Mouse (Mus musculus) CD4-positive, CD25-positive, alpha-beta regulatory T cell, adult 2 months (primary cell): Measurements from ENCODE around the gene Ccr8.
A peak's percentile ranks its signal among the peaks of the same experiment; 100 is the strongest.

ENCODE experiments used
- DNase-seq: peaks from one replicate; pipeline ENCODE4 v3.0.0-alpha.2; 2012; ENCODE audit warnings: low read depth, low spot score

The Ccr8 gene

DNA sequence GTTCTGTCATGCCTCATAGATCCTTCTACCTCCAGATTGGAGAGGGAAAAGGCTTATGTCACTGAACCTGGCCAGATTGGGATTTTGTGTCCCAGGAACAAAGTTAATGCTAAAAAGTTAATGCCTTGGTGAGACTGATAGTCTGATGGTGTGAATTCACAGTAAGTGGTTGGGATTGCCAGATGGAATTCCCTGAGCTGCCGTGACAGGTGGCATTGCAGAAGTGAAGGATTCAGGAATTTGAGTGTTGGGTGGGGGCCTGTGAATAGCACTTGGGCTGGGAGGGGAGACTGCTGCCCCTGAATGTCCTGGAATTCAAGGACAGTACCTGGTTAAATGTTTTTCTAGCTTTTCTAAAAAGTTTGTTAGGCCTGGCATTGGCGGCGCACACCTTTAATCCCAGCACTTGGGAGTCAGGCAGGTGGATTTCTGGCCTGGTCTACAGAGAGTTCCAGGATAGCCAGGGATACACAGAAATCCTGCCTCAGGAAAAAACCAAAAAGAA lies 39.9 kb downstream of the Ccr8 start:
- no peak for DNase-seq

DNA sequence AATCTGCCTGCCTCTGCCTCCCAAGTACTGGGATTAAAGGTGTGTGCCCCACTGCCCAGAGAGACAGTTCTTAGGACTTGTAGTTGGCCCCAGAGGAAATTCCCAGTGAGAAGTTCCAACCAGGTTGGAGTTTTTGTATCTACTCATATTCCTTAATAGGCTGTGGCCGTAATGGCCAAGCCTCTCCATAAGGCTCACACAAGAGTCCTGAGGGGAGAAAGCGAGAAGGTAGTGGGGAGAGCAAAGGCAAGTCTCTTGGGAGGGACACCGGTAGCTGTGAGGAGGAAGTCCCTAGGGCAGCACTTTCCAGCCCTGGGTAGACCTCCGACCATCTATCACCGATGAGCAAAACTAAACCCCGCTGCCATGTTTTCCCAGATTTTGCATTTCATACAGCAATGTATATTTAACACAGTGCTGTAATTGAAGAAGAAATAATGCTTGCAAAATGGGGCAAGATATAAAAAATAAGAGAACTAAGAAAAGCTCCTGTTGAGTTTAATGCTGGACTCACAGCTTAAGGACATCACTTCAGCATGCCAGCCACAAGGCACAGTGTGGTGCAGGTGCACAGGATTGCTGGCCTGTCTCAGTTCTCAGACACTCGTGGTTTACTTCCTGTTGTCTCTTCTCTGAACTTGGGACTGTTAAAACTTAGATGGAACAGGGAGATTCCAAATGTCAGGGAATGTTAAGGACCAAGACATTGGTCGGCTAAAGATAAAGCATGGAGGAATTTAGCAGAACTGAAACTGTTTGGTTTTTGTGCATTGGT lies 41.3 kb downstream of the Ccr8 start:
- no peak for DNase-seq

DNA sequence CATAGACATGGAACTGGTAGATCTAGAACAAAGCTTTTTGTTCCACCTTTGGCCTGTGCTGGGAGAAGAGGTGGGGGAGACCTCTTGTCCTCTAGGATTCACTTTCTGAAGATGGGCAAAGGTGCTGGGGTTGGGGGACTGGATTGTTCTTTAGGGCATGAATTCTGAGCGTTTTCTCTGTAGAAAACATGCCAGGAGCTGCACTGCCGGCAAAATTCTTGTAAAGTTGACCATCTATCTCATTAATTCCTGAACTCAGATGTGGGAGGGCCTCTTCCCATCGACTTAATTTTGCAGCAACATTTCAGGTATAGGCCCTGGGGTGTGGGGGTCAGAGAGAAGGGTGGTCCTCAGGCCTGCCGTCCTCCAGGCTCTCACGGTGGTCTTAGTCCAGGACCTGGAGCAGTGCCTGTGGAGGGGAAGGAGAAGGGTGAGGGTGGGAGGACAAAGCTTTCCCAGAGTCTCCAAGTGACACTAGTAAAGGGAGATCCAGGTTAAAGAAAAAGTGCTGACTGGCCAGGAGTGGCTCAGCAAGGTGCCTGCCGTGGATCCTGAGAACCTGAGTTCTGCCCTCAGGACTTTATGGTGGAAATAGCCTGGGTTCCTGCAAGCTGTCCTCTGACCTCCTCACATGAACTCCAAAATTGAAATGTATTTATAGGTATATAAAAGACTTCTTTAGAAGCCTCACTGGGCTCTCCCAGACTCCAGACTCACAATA lies 42.0 kb downstream of the Ccr8 start:
- no peak for DNase-seq

DNA sequence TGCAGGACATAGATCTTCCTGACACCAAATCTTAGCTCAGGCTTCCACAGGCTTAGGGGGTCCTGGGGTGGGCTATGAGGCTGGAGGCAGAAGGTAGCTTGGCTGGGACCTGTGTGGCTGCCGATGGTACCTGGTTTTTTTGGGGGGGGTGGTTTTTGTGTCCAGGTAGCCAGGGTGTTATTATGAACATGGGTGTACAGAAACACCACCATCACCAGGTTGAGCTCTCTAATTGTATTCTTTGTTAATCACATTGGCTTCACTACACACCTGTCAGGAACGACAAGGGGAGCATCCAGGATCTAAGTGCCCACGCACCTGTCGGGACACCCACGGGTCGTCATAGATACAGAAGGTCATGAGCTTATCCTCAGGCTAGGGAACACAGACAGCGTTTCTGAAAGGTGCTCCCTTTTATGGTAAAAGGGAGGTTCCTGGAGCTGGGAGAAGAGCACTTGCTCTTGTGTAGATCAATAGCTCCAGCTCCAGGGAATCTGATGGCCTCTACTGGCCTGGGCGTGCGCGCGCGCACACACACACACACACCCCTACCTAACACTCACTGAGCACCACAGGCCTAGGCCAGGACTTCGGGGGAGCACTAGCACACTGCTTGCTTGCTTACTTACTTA lies 42.7 kb downstream of the Ccr8 start:
- no peak for DNase-seq

DNA sequence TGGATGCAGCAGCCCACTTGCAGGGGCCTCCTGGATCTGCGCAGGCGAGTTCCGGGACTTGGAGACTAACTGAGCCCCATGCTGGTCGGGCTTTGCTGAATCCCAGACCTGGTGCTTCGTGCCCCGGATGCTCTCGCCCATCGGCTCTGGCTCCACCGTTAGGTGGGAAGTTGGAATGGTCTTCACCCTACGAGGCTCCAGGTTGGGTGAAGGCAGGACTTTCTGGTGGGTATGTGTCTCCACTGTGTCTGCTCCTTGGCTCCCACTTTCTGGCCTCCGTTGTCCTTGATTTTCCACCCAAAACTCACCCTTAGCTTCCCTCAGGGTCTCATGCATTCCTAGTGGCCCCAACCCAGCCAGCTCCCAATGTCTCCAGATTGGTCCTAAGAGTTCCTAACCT lies 43.5 kb downstream of the Ccr8 start:
- no peak for DNase-seq

DNA sequence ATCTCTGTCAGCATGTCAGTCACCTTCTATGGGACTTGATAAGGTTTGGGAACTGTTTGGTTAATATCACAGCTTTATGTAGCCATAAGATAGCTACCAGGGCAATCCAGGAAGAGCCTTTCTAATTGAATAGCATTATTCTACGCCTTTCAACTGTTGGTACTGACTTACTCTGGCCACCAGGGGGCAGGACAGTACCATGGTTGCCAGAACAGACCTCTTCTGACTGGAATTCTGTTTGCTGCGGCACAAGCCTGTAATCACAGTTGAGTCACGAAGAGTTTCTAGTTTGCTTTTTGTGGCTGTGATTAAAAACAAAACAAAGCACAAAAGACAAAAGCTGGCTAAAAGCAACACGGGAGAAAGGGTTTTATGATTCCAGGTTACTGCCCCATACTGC lies 48.7 kb downstream of the Ccr8 start:
- peak; percentile 87 for DNase-seq

DNA sequence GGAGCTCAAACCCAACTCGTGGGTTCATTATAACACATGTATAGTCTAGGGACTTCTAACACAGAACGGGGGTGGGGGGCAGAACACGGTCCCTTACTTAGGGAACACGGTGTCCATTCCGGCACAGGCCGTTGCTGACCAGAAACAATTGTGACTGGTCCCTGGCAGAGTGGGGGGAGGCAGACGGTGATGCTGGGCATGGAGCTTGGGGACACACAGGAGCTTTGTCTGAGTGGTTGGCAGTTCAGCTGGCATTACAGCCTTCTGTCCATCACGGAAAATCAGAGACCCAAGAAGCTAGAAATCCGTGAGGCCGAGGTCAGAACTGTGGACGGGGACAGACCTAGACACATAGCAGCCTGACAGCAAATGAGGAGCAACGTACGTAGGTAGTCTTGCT lies 52.6 kb downstream of the Ccr8 start:
- no peak for DNase-seq
